Mouse (Mus musculus) spleen, postnatal 0 days (tissue): ENCODE results near the gene Aqp6. TPM values are rescaled to one million over a fixed set of nuclear protein-coding genes. Genes with fewer than 3 reads are reported as not detected.

ENCODE experiments used
- polyA plus RNA-seq: library from polyadenylated mRNA; unstranded; fragments of >200 nt; fragmentation: Nextera tagmentation; extraction: Ambion mirVana; gene quantifications from 2 replicates; pipeline ENCODE4 v1.2.1, GENCODE M21; 2015

Gene Aqp6
- not detected in 2 replicates for polyA plus RNA-seq

DNA sequence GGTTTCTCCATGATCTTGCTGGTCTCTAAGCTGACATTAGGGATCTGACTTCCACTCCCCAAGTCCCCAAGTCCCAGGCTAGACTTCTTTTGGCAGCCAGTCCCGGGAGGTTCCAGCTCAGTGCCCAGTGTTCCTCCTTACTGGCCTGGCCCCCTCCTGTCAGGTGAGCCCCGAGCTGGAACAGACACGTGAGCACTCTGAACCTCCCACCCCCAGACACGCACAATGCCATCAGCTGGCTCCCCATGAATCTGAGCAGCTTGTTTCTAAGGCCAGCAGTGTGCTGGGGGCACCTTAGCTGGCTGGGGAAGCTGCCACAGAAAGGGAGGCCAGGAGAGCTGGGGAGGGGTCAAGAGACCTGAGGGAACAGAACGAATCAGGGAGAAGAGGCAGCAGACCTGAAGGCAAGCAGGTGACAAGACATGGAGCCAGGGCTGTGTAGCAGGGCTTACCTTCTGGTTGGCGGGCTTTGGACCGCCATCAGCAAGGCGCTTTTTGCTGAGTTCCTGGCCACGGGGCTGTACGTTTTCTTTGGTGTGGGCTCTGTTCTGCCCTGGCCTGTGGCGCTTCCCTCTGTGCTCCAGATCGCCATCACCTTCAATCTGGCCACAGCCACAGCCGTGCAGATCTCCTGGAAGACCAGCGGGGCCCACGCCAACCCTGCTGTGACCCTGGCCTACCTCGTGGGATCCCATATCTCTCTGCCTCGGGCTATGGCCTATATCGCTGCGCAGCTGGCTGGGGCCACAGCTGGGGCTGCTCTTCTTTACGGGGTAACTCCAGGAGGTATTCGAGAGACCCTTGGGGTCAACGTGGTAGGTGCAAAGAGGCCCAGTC is at the start of gene Aqp6:
TSS of gene Aqp6 (plus strand) at position 415 of the 837 bp plus-strand sequence.

DNA sequence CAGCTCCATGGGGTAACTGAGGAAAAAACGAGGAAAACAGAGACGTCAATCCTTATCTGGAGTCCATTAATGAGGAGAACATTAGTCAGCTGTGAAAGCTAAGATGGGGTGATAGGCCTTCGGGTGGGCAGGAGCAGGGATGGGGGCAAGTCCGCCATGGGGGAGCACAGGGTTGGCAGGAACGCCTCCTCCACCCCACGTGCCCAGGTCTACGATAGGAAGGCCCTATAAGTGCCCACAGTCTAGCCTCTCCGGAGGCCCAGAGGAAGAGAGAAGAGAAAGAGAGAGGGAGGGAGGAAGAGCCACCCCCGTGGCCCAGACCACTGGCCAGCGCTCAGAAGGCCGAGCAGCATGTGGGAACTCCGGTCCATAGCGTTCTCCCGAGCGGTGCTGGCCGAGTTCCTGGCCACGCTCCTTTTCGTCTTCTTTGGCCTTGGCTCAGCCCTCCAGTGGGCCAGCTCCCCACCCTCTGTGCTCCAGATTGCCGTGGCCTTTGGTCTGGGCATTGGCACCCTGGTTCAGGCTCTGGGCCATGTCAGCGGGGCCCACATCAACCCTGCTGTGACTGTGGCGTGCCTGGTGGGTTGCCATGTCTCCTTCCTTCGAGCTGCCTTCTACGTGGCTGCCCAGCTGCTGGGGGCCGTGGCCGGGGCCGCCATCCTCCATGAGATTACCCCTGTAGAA is 22.3 kb upstream of the Aqp6 start, which contains the start of gene Aqp2:
TSS of gene Aqp2 (plus strand) at position 254 of the 684 bp plus-strand sequence.

DNA sequence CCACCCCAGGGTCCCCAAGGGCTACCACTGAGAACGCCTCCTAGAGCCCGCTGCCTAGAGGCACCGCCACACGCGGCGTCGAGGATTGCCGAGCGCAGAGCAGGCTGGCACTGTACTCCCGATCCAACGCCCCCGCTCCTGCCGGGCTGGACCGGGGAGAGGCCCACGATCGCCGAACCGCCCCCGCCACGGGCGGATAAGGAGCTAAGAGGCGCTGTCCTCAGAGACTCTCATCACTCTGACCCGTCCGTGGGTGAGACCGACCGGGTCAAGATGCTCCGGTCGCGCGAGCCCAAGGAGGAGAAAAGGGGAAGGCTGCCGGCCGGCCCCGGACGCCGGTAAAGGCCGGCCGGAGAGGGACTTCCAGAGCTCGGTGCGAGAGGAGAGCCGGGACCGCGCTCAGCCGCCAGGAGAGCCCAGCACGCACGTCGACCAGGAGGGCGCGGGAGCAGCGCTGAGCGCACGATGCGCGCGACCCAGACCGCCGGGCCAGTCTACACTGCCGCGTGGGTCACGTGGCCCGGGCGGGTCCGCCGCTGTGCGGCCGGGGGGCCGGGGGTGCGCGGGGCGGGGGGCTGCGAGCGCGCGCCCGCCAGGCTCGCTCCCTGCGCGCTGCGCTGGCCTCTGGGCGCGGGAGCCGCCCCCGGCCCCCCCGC is 10.6 kb upstream of the Aqp6 start, which contains the start of gene Aqp5:
TSS of gene Aqp5 (plus strand) at position 354 of the 656 bp plus-strand sequence.

DNA sequence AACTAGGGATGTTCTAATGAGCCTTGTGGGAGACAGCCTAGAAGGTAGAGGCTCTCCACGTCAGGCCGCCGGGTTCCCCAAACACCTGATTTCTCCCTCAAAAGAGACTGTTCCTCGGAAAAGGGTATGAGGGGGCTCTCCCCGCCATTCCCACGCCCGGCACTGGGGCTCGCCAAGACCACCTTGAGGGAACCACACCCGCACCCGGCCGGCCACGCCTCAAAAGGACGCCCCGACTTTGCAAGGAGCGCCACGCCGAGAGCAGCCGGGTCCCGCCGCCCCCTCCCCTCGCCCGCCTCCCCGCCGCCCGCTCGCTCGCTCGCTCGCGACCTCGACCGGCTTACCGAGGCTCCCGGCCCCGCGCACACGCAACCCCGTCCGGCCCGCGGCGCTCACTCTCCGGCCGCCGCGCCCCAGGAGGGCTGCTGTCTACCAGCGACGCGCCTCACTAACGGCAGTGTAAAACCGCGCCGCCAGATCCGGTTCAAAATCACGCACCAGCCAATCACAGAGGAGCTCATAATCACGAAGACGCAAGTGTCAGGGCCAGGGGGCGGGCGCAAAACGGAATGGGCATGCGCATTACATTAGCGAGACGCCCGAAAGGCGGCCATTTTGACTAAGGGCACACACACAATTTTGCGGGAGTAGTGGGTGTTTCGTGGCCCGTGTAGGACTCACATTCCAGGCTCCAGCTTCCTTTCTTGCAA is 50.1 kb downstream of the Aqp6 start, which contains the start of gene Racgap1:
TSS of gene Racgap1 (minus strand) at position 494 of the 710 bp plus-strand sequence.

Other genes with a start within 250 kb of the Aqp6 start
- gene Fmnl3, start 230.9 kb upstream of the Aqp6 start, polyA plus RNA-seq, result 7.0 and 9.0 TPM in 2 replicates
- 228 and 262 TPM in 2 replicates for gene Tmbim6, start 208.5 kb upstream of the Aqp6 start, polyA plus RNA-seq
- gene Nckap5l, start 143.7 kb upstream of the Aqp6 start, polyA plus RNA-seq, result 1.4 and 2.2 TPM in 2 replicates
- 7.7 and 8.2 TPM in 2 replicates for gene Bcdin3d, start 126.7 kb upstream of the Aqp6 start, polyA plus RNA-seq
- gene Faim2, start 73.2 kb upstream of the Aqp6 start, polyA plus RNA-seq, result 0.13 TPM in 1 of 2 replicates, not detected in the other
- gene Aqp2, start 22.3 kb upstream of the Aqp6 start, polyA plus RNA-seq, result not detected in 2 replicates
- 0.17 and 0.29 TPM in 2 replicates for gene Aqp5, start 10.6 kb upstream of the Aqp6 start, polyA plus RNA-seq
- gene Racgap1, start 50.3 kb downstream of the Aqp6 start, polyA plus RNA-seq, result 70.4 and 74.5 TPM in 2 replicates
- gene Asic1, start 69.0 kb downstream of the Aqp6 start, polyA plus RNA-seq, result 0.25 and 0.52 TPM in 2 replicates
- 11.6 and 14.5 TPM in 2 replicates for gene Smarcd1, start 100.7 kb downstream of the Aqp6 start, polyA plus RNA-seq
- not detected in 2 replicates for gene Gm17349, start 104.1 kb downstream of the Aqp6 start, polyA plus RNA-seq
- gene Gpd1, start 116.1 kb downstream of the Aqp6 start, polyA plus RNA-seq, result 0.19 and 0.33 TPM in 2 replicates
- 115 and 136 TPM in 2 replicates for gene Cox14, start 124.2 kb downstream of the Aqp6 start, polyA plus RNA-seq
- 15.5 and 20.6 TPM in 2 replicates for gene Cers5, start 171.5 kb downstream of the Aqp6 start, polyA plus RNA-seq